Mouse (Mus musculus) forebrain, embryonic 12.5 days (tissue): ENCODE results near the gene Eng. TPM values are rescaled to one million over a fixed set of nuclear protein-coding genes. Genes with fewer than 3 reads are reported as not detected.

Experiments used
- ATAC-seq: fragments of 200-750 bp; cut with Nextera tagmentation; 2 replicates; pipeline ENCODE4 v1.8.0; 2017; ENCODE audit warnings: moderate TSS enrichment; ENCODE audit not compliant: low FRiP score
- H3K27ac ChIP-seq: fragments of 300-500 bp; sonication (generic); 2 replicates; pipeline ENCODE4 v1.5.1; 2016; ENCODE audit warnings: mild to moderate bottlenecking
- H3K27me3 ChIP-seq: fragments of 300-500 bp; sonication (generic); 2 replicates; pipeline ENCODE4 v1.6.1; 2016; ENCODE audit warnings: mild to moderate bottlenecking
- H3K36me3 ChIP-seq: fragments of 300-500 bp; sonication (generic); replicated peaks from 2 replicates; pipeline ENCODE4 v1.6.1; 2016; ENCODE audit warnings: mild to moderate bottlenecking
- H3K4me1 ChIP-seq: fragments of 300-500 bp; sonication (generic); 2 replicates; pipeline ENCODE4 v1.6.1; 2016
- H3K4me2 ChIP-seq: fragments of 300-500 bp; sonication (generic); 2 replicates; pipeline ENCODE4 v1.6.1; 2016; ENCODE audit warnings: mild to moderate bottlenecking, moderate library complexity
- H3K4me3 ChIP-seq: fragments of 300-500 bp; sonication (generic); replicated peaks from 2 replicates; pipeline ENCODE4 v1.5.1; 2016; ENCODE audit warnings: mild to moderate bottlenecking
- H3K9ac ChIP-seq: fragments of 300-500 bp; sonication (generic); 2 replicates; pipeline ENCODE4 v1.6.1; 2016; ENCODE audit warnings: mild to moderate bottlenecking
- H3K9me3 ChIP-seq: fragments of 300-500 bp; sonication (generic); 2 replicates; pipeline ENCODE4 v1.6.1; 2016
- WGBS: fragments of 180-500 bp; shearing (Covaris S2); methylation state at CpG from one replicate; pipeline ENCODE4 v1.1.7; 2016; 5-methylcytosine and 5-hydroxymethylcytosine counted together
- polyA plus RNA-seq: library from polyadenylated mRNA; unstranded; fragments of >200 nt; fragmentation: Nextera tagmentation; extraction: Ambion mirVana; gene quantifications from 2 replicates; pipeline ENCODE4 v1.2.1, GENCODE M21; 2016

Gene Eng
- polyA plus RNA-seq, 1 experiment from 2014 or later: 21.0 TPM

- no peaks in the 10 kb centered on the region for H3K27me3 ChIP-seq
- H3K36me3 ChIP-seq: no peaks in the 10 kb centered on the region
- ATAC-seq: no peak
- WGBS: 83% methylated on average over 3 of the region's 3 CpGs
- no peak overlapping the region for H3K9ac ChIP-seq
- no peak overlapping the region for H3K4me3 ChIP-seq
- H3K4me2 ChIP-seq: no peak overlapping the region
- no peaks in the 10 kb centered on the region for H3K9me3 ChIP-seq
- peaks cover 2% of the 10 kb centered on the region; the same call in 1 of the 2 replicates for H3K4me1 ChIP-seq
- no peak overlapping the region for H3K27ac ChIP-seq
Observed at GRCm38 (mm10) chr2:32676821-32677220, 30.4 kb downstream of the Eng start.

DNA sequence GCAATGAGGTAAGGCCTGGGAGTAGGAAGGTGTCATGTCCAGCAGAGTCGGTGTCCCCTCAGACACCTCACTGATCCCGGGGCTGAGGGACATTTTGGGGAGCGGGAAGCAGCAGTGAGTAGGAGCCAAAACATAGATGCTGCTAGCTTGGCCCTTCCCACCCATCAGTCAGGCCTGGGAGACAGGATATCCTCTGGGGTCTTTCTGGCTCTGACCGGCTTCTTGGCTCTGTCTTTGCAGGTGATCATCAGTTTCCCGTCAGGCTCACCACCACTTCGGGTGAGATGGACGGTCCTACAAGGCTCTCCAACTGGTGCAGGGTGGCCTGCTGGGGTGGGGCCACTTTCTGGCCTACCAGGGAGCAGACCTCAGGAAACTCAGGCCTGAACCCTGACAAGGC, 31.3 kb downstream of the Eng start:
- no peak for ATAC-seq
- 95% methylated on average over 7 of the region's 7 CpGs for WGBS
- H3K27ac ChIP-seq: no peak overlapping the region
- H3K4me2 ChIP-seq: no peak overlapping the region
- no peaks in the 10 kb centered on the region for H3K9me3 ChIP-seq
- H3K36me3 ChIP-seq: peaks cover 4% of the 10 kb centered on the region; the same call in 1 of the 2 replicates
- no peak overlapping the region for H3K4me3 ChIP-seq
- no peaks in the 10 kb centered on the region for H3K27me3 ChIP-seq
- H3K9ac ChIP-seq: no peak overlapping the region
- H3K4me1 ChIP-seq: peaks cover 5% of the 10 kb centered on the region; the same call in 1 of the 2 replicates

- WGBS: 64% methylated on average over 7 of the region's 7 CpGs
- H3K27me3 ChIP-seq: no peaks in the 10 kb centered on the region
- H3K27ac ChIP-seq: peak overlapping the region; percentile 50; the same call in 1 of the 2 replicates
- no peak overlapping the region for H3K9ac ChIP-seq
- H3K4me2 ChIP-seq: no peak overlapping the region
- peaks cover 28% of the 10 kb centered on the region for H3K36me3 ChIP-seq
- H3K9me3 ChIP-seq: no peaks in the 10 kb centered on the region
- no peak overlapping the region for H3K4me3 ChIP-seq
- peaks cover 5% of the 10 kb centered on the region; the same call in 1 of the 2 replicates for H3K4me1 ChIP-seq
- ATAC-seq: no peak
Observed at GRCm38 (mm10) chr2:32680051-32680451, 33.7 kb downstream of the Eng start.

- H3K9me3 ChIP-seq: no peaks in the 10 kb centered on the region
- H3K4me1 ChIP-seq: peaks cover 5% of the 10 kb centered on the region; the same call in 1 of the 2 replicates
- H3K9ac ChIP-seq: no peak overlapping the region
- ATAC-seq: no peak
- peaks cover 39% of the 10 kb centered on the region for H3K36me3 ChIP-seq
- H3K27me3 ChIP-seq: no peaks in the 10 kb centered on the region
- no peak overlapping the region for H3K27ac ChIP-seq
- WGBS: 88% methylated on average over 19 of the region's 19 CpGs
- H3K4me3 ChIP-seq: no peak overlapping the region
- H3K4me2 ChIP-seq: no peak overlapping the region
Observed at GRCm38 (mm10) chr2:32680961-32681650, 34.7 kb downstream of the Eng start.

DNA sequence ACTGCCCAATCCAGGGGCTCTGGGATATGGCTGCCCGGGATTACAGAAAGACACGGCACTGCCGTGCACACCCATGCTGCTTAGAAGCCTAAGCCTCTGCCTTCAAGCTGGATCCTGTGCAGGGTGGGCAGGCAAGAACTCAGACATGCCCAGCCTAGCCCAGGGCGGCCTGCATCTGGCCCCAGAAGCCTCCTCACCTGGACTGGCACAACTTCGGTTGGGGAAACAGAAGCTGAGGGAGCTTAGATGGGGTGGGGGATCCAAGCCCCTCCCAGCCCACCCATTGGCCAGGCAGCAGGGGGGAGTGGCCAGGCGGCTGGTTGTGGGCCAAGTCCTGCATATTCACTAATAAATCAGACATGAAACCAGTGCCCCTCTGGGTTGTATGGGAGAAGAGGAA, 35.4 kb downstream of the Eng start:
- H3K4me3 ChIP-seq: no peak overlapping the region
- no peak overlapping the region for H3K27ac ChIP-seq
- no peak overlapping the region for H3K4me2 ChIP-seq
- peaks cover 5% of the 10 kb centered on the region; the same call in 1 of the 2 replicates for H3K4me1 ChIP-seq
- no peak overlapping the region for H3K9ac ChIP-seq
- ATAC-seq: no peak
- no peaks in the 10 kb centered on the region for H3K27me3 ChIP-seq
- no peaks in the 10 kb centered on the region for H3K9me3 ChIP-seq
- peaks cover 45% of the 10 kb centered on the region for H3K36me3 ChIP-seq
- WGBS: 67% methylated on average over 6 of the region's 6 CpGs

DNA sequence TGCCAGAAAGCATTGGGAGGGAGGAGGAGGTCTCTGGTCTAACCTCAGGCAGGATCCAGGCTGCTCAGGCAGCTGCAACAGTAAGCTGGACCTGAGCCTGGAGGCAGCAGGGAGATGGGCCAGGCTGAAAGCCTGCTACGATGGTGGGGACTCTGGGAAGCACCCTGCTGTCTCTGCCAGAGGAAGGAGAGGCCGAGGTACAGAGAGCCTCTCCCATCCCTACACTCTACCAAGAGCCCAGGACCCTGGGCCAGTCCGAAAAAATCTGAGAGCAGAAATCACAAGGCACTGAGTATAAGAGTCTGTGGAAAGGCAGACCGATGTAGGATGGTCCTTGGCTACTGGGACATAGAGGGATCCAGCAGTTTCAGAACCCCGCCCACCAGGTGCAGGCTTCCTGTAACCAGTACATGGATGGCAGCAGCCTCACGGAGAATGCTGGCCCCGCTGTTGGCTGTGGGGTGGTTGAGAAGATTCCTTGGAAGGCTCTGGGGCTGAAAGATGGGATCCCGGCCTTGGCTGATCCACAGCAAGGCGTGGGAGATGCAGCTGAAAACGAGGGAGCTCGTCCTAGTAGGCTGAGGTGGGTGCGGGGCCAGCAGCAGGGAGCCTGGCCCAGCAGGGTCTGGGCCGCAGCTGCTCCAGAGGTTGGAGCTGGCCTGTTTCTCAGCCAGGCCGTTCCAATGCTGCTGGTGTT, 36.5 kb downstream of the Eng start:
- Histone ChIP-seq H3K9ac (no peak overlapping the region), H3K4me2 (no peak overlapping the region), H3K4me3 (no peak overlapping the region), H3K9me3 (no peaks in the 10 kb centered on the region), H3K36me3 (peaks cover 55% of the 10 kb centered on the region), H3K27me3 (no peaks in the 10 kb centered on the region), H3K4me1 (peaks cover 5% of the 10 kb centered on the region; the same call in 1 of the 2 replicates), H3K27ac (no peak overlapping the region)
- 84% methylated on average over 14 of the region's 14 CpGs for WGBS
- no peak for ATAC-seq

DNA sequence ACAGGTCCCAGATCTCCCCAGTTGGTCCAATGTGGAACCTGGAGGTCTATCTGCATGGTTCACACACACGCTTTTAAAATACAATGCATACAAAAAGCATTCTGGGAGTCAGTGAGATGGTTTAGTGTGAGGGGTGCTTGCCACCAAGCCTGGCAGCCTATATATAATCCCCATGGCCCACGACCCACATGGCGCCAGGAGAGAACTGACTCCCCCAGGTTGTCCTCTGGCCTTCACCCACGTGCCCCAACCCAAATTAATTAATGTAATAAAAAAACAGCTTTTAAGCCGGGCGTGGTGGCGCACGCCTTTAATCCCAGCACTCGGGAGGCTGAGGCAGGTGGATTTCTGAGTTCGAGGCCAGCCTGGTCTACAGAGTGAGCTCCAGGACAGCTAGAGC, 37.3 kb downstream of the Eng start:
- Histone ChIP-seq H3K36me3 (peaks cover 56% of the 10 kb centered on the region), H3K27me3 (no peaks in the 10 kb centered on the region), H3K27ac (no peak overlapping the region), H3K9ac (no peak overlapping the region), H3K4me3 (no peak overlapping the region), H3K9me3 (no peaks in the 10 kb centered on the region), H3K4me1 (peaks cover 5% of the 10 kb centered on the region; the same call in 1 of the 2 replicates), H3K4me2 (no peak overlapping the region)
- WGBS: 91% methylated on average over 10 of the region's 10 CpGs
- ATAC-seq: no peak

- 93% methylated on average over 15 of the region's 15 CpGs for WGBS
- H3K9ac ChIP-seq: no peak overlapping the region
- peaks cover 56% of the 10 kb centered on the region for H3K36me3 ChIP-seq
- H3K27me3 ChIP-seq: no peaks in the 10 kb centered on the region
- no peak for ATAC-seq
- H3K4me2 ChIP-seq: no peak overlapping the region
- no peak overlapping the region for H3K27ac ChIP-seq
- H3K9me3 ChIP-seq: no peaks in the 10 kb centered on the region
- peaks cover 5% of the 10 kb centered on the region; the same call in 1 of the 2 replicates for H3K4me1 ChIP-seq
- no peak overlapping the region for H3K4me3 ChIP-seq
Observed at GRCm38 (mm10) chr2:32684681-32685428, 38.5 kb downstream of the Eng start.

GRCm38 (mm10) chr2:32685807-32686206, 39.4 kb downstream of the Eng start:
- H3K4me2 ChIP-seq: no peak overlapping the region
- peaks cover 5% of the 10 kb centered on the region; the same call in 1 of the 2 replicates for H3K4me1 ChIP-seq
- 98% methylated on average over 3 of the region's 3 CpGs for WGBS
- H3K27ac ChIP-seq: no peak overlapping the region
- H3K36me3 ChIP-seq: peaks cover 56% of the 10 kb centered on the region
- H3K4me3 ChIP-seq: no peak overlapping the region
- ATAC-seq: no peak
- no peaks in the 10 kb centered on the region for H3K27me3 ChIP-seq
- no peaks in the 10 kb centered on the region for H3K9me3 ChIP-seq
- no peak overlapping the region for H3K9ac ChIP-seq

GRCm38 (mm10) chr2:32686640-32687039, 40.2 kb downstream of the Eng start:
- Histone ChIP-seq H3K4me3 (no peak overlapping the region), H3K9ac (no peak overlapping the region), H3K4me2 (no peak overlapping the region), H3K9me3 (no peaks in the 10 kb centered on the region), H3K4me1 (peaks cover 5% of the 10 kb centered on the region; the same call in 1 of the 2 replicates), H3K27me3 (no peaks in the 10 kb centered on the region), H3K27ac (no peak overlapping the region), H3K36me3 (peaks cover 56% of the 10 kb centered on the region)
- 99% methylated on average over 6 of the region's 6 CpGs for WGBS
- no peak for ATAC-seq

DNA sequence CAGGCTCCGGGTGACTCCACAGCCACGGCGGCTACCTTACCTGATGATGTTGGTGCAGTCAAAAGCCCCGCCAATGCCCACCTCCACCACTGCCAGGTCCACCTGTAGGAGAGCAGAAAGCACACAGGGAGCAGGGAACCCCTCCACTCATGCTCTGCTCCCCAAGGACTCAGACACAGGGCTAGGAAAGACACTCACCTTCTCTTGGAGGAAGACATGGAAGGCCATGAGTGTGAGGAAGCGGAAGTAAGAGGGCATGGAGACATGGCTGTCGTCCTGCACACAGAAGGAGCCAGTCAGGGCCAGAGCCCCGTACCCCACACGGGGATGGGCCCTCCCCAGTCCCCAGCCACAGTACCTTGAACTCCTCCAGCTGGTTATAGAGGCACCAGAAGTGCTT, 41.2 kb downstream of the Eng start:
- Histone ChIP-seq H3K9me3 (no peaks in the 10 kb centered on the region), H3K4me2 (no peak overlapping the region), H3K9ac (no peak overlapping the region), H3K27me3 (no peaks in the 10 kb centered on the region), H3K4me1 (peaks cover 3% of the 10 kb centered on the region), H3K36me3 (peaks cover 53% of the 10 kb centered on the region), H3K4me3 (no peak overlapping the region), H3K27ac (no peak overlapping the region)
- WGBS: 94% methylated on average over 8 of the region's 8 CpGs
- ATAC-seq: no peak

DNA sequence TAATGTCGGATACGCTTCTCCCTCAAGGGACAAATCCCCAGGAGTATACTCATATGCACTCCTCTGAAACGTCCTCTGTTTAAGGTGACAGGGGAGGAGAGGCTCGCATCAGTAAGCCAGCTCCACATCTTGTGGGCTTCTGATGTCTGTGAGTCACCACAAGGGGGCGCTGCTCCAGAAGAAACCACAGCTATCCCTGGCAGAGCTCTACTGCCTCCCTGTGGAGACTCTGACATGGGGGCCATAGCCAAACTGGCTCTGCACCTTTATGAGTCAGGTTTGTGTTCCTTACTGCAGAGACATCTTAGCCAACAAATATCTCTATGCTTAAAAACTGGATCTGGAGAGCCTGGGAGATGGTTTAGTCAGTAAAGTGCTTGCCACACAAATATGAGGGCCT, 43.0 kb downstream of the Eng start:
- no peak overlapping the region for H3K4me2 ChIP-seq
- H3K4me1 ChIP-seq: peaks cover 14% of the 10 kb centered on the region

More for the DNA sequence above, 43.0 kb downstream of the Eng start:
- Histone ChIP-seq H3K27ac (no peak overlapping the region), H3K9ac (no peak overlapping the region), H3K9me3 (no peaks in the 10 kb centered on the region), H3K4me3 (no peak overlapping the region), H3K36me3 (peaks cover 34% of the 10 kb centered on the region), H3K27me3 (no peaks in the 10 kb centered on the region)
- no peak for ATAC-seq
- WGBS: 28% methylated on average over 5 of the region's 5 CpGs
